Mouse (Mus musculus) lung, embryonic 15.5 days (tissue): ENCODE measurements at regions not wholly inside any gene's neighbourhood (a gene's known extent, or its start where the extent isn't known, plus 50 kb on each side); places are given as distances from the start of the nearest gene placed in this dataset.

ENCODE experiments used
- ATAC-seq: fragments of 200-750 bp; cut with Nextera tagmentation; 2 replicates; pipeline ENCODE4 v1.8.0; 2017; ENCODE audit warnings: moderate number of reproducible peaks, borderline replicate concordance; ENCODE audit not compliant: low FRiP score, low TSS enrichment; ENCODE audit errors: extremely low read depth
- H3K27ac ChIP-seq: fragments of 300-500 bp; sonication (generic); 2 replicates; pipeline ENCODE4 v1.5.1; 2015; ENCODE audit warnings: moderate library complexity, mild to moderate bottlenecking, inconsistent platforms
- H3K27me3 ChIP-seq: fragments of 300-500 bp; sonication (generic); 2 replicates; pipeline ENCODE4 v1.6.1; 2015; ENCODE audit warnings: inconsistent platforms
- H3K36me3 ChIP-seq: fragments of 300-500 bp; sonication (generic); 2 replicates; pipeline ENCODE4 v1.6.1; 2015; ENCODE audit warnings: inconsistent platforms
- H3K4me1 ChIP-seq: fragments of 300-500 bp; sonication (generic); 2 replicates; pipeline ENCODE4 v1.6.1; 2015; ENCODE audit warnings: inconsistent platforms
- H3K4me2 ChIP-seq: fragments of 300-500 bp; sonication (generic); 2 replicates; pipeline ENCODE4 v1.6.1; 2015; ENCODE audit warnings: inconsistent platforms, mild to moderate bottlenecking, moderate library complexity
- H3K4me3 ChIP-seq: fragments of 300-500 bp; sonication (generic); 2 replicates; pipeline ENCODE4 v1.5.1; 2015; ENCODE audit warnings: mild to moderate bottlenecking, inconsistent platforms
- H3K9ac ChIP-seq: fragments of 300-500 bp; sonication (generic); 2 replicates; pipeline ENCODE4 v1.6.1; 2015; ENCODE audit warnings: inconsistent platforms
- H3K9me3 ChIP-seq: fragments of 300-500 bp; sonication (generic); 2 replicates; pipeline ENCODE4 v1.6.1; 2016; ENCODE audit warnings: inconsistent platforms
- WGBS: fragments of 180-500 bp; shearing (Covaris S2); methylation state at CpG from one replicate; pipeline ENCODE4 v1.1.7; 2015; 5-methylcytosine and 5-hydroxymethylcytosine counted together

DNA sequence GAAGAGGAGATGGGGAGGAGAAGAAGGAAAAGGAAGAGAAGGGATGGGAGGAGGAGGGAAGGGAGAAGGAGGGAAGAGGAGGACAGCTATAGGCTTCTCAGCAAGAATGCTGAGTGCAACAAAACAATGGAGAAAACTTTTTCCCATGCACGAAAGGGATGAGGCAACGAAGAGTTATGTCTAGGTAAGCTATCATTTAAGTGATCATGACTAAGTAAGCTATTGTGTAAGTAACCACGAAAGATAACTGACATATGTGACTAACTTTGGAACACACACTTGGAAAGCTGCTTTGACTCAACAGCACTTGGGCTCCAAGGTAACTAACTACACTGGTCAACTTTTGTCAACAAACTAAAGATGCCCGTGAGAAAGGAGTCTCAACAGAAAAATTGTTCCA lies 50.9 kb upstream of the Fstl1 start:
- H3K27ac ChIP-seq, result no peak overlapping the region
- WGBS, result 81% methylated on average over 4 of the region's 4 CpGs
- H3K4me2 ChIP-seq, result no peak overlapping the region
- H3K9ac ChIP-seq, result no peak overlapping the region
- H3K9me3 ChIP-seq, result no peaks in the 10 kb centered on the region
- no peak for ATAC-seq
- no peak overlapping the region for H3K4me3 ChIP-seq
- peaks cover 21% of the 10 kb centered on the region for H3K4me1 ChIP-seq
- H3K36me3 ChIP-seq, result no peaks in the 10 kb centered on the region
- H3K27me3 ChIP-seq, result no peaks in the 10 kb centered on the region

DNA sequence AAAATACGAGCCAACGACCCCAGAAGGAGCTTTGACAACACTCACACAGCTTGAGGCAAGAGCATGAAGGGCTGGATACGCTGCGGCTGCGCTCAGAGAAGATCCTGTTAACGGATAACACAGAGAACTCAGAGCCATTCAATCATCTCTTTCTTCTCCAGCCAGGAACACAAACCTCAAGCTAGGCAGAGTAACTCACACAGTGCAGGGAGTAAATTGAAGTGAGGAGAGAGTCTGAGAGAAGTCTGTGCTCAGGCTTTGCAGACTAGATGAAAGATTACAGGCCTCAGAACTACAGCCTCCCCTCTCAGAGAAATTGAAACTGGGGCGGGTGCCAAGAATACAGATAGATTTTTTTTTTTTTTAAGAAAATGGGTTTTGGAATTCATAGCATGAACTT lies 60.9 kb upstream of the Ndufb4 start:
- Histone ChIP-seq H3K27ac (peak overlapping the region; percentile 5; the same call in 1 of the 2 replicates), H3K4me2 (no peak overlapping the region), H3K36me3 (no peaks in the 10 kb centered on the region), H3K4me1 (no peaks in the 10 kb centered on the region), H3K9me3 (no peaks in the 10 kb centered on the region), H3K4me3 (no peak overlapping the region), H3K27me3 (no peaks in the 10 kb centered on the region), H3K9ac (no peak overlapping the region)
- peak; percentile 65; the same call in 1 of the 2 replicates for ATAC-seq
- WGBS, result 36% methylated on average over 7 of the region's 7 CpGs

DNA sequence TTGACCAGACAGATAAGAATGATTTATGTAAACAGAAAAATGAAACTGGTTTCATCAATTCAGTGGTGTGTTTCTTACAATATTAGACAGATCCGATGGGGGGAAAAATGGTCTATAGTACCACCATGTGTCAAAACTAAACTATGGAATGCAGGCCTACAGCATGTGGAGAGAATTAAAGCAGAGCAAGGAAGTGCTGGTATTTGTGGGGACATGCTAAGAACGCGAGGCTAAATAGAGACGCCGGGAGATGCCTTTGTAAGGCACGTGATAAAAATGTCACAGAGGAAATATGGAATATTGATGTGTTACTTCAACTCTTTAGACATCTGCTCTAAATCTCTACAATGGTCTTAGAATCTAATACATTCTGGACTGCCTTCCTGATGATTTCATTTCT lies 60.0 kb upstream of the Ndufb4 start:
- Histone ChIP-seq H3K4me2 (no peak overlapping the region), H3K9me3 (no peaks in the 10 kb centered on the region), H3K27me3 (no peaks in the 10 kb centered on the region), H3K36me3 (no peaks in the 10 kb centered on the region), H3K4me1 (no peaks in the 10 kb centered on the region), H3K4me3 (no peak overlapping the region), H3K9ac (no peak overlapping the region), H3K27ac (no peak overlapping the region)
- no peak for ATAC-seq
- 57% methylated on average over 6 of the region's 6 CpGs for WGBS

DNA sequence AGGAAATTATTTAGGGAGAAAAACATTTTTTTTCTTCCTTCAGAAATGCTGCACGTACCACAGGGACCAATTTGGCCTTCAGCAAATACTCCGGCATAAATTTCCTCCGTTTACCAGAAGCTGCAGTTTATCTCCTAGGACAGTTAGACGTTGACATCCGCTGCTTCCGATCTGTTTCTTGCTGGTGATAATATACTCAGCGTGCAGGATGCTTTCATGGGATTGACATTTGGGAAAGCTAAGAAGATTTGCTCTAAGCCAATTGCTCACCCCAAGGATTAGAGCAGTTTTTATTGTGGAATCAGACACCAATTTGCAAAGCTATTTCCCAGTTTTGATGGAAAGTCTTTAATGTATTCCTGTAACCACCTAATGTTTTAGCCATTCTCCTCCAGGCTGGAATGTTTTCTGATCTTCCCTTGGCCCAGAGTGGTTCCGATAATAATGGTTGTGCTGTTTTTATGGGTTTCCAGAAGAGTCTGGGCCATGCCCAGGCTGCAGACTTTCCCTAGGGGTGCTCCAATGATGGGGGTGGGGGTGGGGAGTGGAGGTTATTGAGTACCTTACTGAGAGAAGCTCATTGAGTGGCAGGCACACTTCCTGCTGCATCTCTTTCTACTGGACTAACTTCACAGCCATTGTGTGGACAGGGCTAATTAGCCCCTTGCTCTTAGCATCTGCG lies 52.1 kb upstream of the Ndufb4 start:
- H3K4me2 ChIP-seq, result no peak overlapping the region
- H3K9me3 ChIP-seq, result no peaks in the 10 kb centered on the region
- H3K9ac ChIP-seq, result no peak overlapping the region
- no peaks in the 10 kb centered on the region for H3K4me1 ChIP-seq
- WGBS, result 69% methylated on average over 9 of the region's 9 CpGs
- no peak for ATAC-seq
- no peak overlapping the region for H3K4me3 ChIP-seq
- no peaks in the 10 kb centered on the region for H3K36me3 ChIP-seq
- no peak overlapping the region for H3K27ac ChIP-seq
- no peaks in the 10 kb centered on the region for H3K27me3 ChIP-seq

DNA sequence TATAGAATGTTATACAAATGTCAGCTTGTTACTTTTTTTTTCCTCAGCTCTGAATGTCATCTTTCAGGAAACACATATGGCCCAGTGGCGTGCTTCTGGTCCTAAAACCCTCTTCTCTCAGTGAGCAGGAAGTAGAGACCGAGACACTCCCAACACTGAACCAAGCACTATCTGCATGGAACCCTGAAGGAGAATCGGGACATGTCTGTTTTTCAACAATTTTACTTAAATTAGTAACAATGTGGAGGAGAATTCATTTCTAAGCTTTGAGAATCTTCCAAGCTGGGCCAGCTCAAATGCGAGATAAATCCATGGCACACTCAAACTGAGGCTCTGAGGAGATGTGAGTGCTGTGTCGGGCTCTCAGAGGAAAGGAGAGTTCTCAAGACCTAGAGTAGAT lies 51.0 kb upstream of the Ndufb4 start:
- no peak overlapping the region for H3K4me3 ChIP-seq
- H3K27ac ChIP-seq, result no peak overlapping the region
- H3K9me3 ChIP-seq, result no peaks in the 10 kb centered on the region
- 60% methylated on average over 5 of the region's 5 CpGs for WGBS
- ATAC-seq, result no peak
- no peaks in the 10 kb centered on the region for H3K27me3 ChIP-seq
- H3K4me2 ChIP-seq, result no peak overlapping the region
- H3K4me1 ChIP-seq, result no peaks in the 10 kb centered on the region
- no peak overlapping the region for H3K9ac ChIP-seq
- H3K36me3 ChIP-seq, result no peaks in the 10 kb centered on the region

DNA sequence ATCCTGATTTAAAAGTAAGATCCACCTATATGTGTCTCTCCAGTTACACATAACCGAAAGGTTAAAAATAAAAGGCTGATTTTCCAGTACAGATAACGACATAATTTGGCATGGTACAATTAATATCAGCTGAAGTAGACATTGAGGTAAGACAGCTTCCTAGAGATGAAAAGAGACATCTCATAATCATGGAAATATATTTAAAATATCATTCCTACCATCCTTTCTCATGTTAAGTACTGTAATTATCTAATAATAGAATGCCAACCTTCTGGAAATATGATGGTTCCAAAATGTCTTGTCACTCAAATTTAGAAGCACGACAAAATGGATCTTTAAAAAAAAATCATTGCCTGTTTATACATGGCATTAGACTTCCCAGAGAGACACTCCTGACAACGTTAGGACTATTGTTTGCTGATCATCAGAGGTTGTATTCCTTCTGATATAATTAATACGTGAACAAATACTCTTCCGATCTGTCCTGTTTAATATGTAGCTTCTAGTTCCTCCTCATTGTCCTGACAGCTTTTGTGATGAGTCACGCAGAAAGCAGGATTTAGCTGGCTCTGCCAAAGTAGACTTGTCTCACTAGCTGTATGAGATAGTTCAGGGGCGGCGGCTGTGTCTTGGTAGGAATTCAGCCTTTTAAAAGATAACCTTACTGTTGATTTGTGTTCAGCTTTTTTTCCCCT lies 50.4 kb upstream of the Ndufb4 start:
- Histone ChIP-seq H3K27me3 (no peaks in the 10 kb centered on the region), H3K36me3 (no peaks in the 10 kb centered on the region), H3K4me2 (no peak overlapping the region), H3K4me3 (no peak overlapping the region), H3K27ac (no peak overlapping the region), H3K9ac (no peak overlapping the region), H3K4me1 (no peaks in the 10 kb centered on the region), H3K9me3 (no peaks in the 10 kb centered on the region)
- no peak for ATAC-seq
- 68% methylated on average over 9 of the region's 9 CpGs for WGBS
